Mouse (Mus musculus): ENCODE data around the gene Pdpn. TPM values are rescaled to one million over a fixed set of nuclear protein-coding genes. Genes with fewer than 3 reads are reported as not detected.

Gene Pdpn
- total and polyA plus RNA-seq, 2 experiments from 2014 or later = 31.8 to 45.5 TPM

DNA sequence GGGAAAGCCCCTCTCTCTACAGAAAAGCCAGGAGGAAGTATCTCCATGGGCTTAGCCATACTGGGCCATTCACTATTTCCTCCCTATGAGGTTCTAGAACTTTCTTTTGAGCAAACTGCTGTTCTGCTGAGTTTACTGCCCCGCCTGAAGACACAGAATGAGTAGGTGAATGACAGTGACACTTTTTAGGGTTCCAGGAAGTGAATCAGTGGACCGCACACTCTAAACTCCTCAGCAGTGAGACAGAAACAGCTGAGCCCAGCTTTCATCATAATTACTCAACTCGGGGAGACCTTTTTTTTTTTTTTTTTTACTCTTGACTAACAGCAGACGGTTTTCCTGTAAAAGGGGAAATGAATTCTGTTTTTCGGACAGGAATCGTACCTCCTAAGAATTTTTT is 10.9 kb downstream of the Pdpn start:
- 74% methylated on average over 6 of the region's 6 CpGs for WGBS
- H3K36me3 ChIP-seq (ENCODE audit: insufficient read depth, low read length) = no peaks in the 10 kb centered on the region
- no peak overlapping the region for H3K27ac ChIP-seq
- H3K9me3 ChIP-seq (ENCODE audit: low read length) = no peaks in the 10 kb centered on the region
- H3K4me2 ChIP-seq (ENCODE audit: low read depth, low read length) = no peak overlapping the region
- H3K4me3 ChIP-seq (ENCODE audit: low read length) = no peak overlapping the region
- no peaks in the 10 kb centered on the region for H3K27me3 ChIP-seq (ENCODE audit: insufficient read depth, low read length)
- no peak for TF ChIP-seq CTCF (IDR thresholded peaks at IDR 0.05; ENCODE audit: low read depth)
- ATAC-seq = no peak
- DNase-seq (ENCODE audit: low spot score) = no peak
- no peaks in the 10 kb centered on the region for H3K4me1 ChIP-seq (ENCODE audit: insufficient read depth, low read length)
- no peak overlapping the region for H3K9ac ChIP-seq (replicated peaks; ENCODE audit: low read length)

DNA sequence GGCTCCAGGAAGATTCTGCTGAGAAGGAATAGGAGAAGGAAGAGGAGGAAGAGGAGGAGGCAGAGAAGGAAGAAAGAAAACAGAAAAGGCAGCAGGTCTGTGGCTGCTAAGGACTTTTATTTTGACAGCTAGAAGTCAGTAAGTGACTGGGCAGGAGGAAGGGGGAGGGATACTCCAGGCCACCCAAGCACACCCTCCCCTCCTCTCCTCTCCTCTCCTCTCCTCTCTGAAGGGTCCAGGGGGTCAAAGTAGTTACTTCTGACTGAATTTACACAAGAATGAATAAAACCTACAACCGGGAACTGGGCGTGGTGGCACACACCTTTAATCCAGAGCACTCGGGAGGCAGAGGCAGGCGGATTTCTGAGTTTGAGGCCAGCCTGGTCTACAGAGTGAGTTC is 12.3 kb downstream of the Pdpn start:
- H3K4me1 ChIP-seq (ENCODE audit: insufficient read depth, low read length) = no peaks in the 10 kb centered on the region
- no peak overlapping the region for H3K4me2 ChIP-seq (ENCODE audit: low read depth, low read length)
- TF ChIP-seq CTCF (IDR thresholded peaks at IDR 0.05; ENCODE audit: low read depth) = no peak
- ATAC-seq = no peak
- no peak overlapping the region for H3K9ac ChIP-seq (replicated peaks; ENCODE audit: low read length)
- H3K27me3 ChIP-seq (ENCODE audit: insufficient read depth, low read length) = no peaks in the 10 kb centered on the region
- H3K4me3 ChIP-seq (ENCODE audit: low read length) = no peak overlapping the region
- WGBS = 63% methylated on average over 4 of the region's 4 CpGs
- H3K36me3 ChIP-seq (ENCODE audit: insufficient read depth, low read length) = no peaks in the 10 kb centered on the region
- no peak for DNase-seq (ENCODE audit: low spot score)
- no peak overlapping the region for H3K27ac ChIP-seq
- no peaks in the 10 kb centered on the region for H3K9me3 ChIP-seq (ENCODE audit: low read length)

DNA sequence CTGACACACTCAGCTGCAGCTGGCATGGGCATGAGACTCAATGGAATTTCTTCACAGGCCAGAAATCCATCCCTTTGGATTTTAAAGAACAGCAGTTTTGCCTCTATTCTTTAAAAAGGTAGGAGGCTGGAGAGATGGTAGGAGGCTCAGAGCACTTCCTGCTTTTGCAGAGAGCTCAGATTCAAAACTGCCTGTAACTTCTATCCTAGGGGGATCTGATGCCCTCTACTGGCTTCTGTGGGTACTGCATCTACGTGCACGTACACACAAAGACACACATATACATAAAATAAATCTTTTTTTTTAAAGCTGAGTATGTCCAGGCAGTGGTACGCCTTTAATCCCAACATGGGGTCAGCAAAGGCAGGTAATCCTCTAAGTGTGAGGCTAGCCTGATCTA is 19.2 kb downstream of the Pdpn start:
- Histone ChIP-seq H3K9me3 (ENCODE audit: low read length) (no peaks in the 10 kb centered on the region), H3K36me3 (ENCODE audit: insufficient read depth, low read length) (no peaks in the 10 kb centered on the region), H3K9ac (replicated peaks; ENCODE audit: low read length) (no peak overlapping the region), H3K27ac (peak overlapping the region; percentile 41; the same call in 1 of the 2 replicates), H3K27me3 (ENCODE audit: insufficient read depth, low read length) (no peaks in the 10 kb centered on the region), H3K4me2 (ENCODE audit: low read depth, low read length) (0 out of 2 replicates have a peak overlapping the region, but pooled peaks have one; percentile 6), H3K4me3 (ENCODE audit: low read length) (no peak overlapping the region), H3K4me1 (ENCODE audit: insufficient read depth, low read length) (peaks cover 10% of the 10 kb centered on the region; the same call in 1 of the 2 replicates)
- DNase-seq (ENCODE audit: low spot score) = peak; percentile 51
- TF ChIP-seq CTCF (IDR thresholded peaks at IDR 0.05; ENCODE audit: low read depth) = peak; percentile 71
- 76% methylated on average over 3 of the region's 3 CpGs for WGBS
- no peak for ATAC-seq

DNA sequence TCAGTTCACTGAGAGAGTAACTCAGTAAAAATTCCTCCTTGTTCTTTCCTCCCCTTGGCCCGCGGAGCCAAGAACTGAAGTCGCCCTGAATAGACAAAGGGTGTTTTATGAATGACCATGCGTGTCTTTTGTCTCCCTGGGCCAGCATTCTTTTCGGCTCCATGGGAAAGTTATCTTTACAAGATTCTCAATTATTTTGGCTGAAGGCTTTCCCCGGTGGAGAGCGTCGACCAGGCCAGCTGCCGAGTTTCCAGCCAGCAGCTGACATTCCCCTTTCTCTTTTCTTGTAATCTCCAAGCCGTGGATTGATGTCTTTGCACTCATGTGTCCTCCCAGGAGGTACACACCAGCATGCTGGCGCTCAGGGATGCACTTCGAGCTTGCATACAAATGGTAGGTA is 19.7 kb downstream of the Pdpn start:
- 0 out of 2 replicates have a peak overlapping the region, but pooled peaks have one; percentile 6 for H3K4me2 ChIP-seq (ENCODE audit: low read depth, low read length)

DNA sequence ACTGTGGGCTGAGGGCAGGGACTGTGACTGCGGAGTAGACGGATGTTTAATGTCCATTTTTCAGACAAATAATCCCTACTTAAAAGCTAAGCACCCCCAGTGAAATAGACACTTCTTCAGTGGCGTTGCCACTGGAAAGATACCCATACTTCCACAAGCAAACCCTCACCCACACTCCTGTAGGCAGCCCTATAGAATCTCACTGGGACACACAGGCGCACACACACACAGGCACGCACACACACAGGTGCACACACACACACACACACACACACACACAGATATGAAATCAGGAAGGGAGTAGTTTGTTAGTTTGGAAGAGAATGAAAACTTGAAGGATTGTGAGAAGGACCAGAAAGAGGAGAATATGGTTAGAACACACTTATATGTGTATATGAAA is 20.3 kb downstream of the Pdpn start:
- no peak for TF ChIP-seq CTCF (IDR thresholded peaks at IDR 0.05; ENCODE audit: low read depth)

More for the DNA sequence above, 19.7 kb downstream of the Pdpn start:
- 6% methylated on average over 12 of the region's 12 CpGs for WGBS
- DNase-seq (ENCODE audit: low spot score) (peak; percentile 65), ATAC-seq (peak; percentile 55)
- H3K36me3 ChIP-seq (ENCODE audit: insufficient read depth, low read length) = no peaks in the 10 kb centered on the region
- no peaks in the 10 kb centered on the region for H3K27me3 ChIP-seq (ENCODE audit: insufficient read depth, low read length)
- H3K4me1 ChIP-seq (ENCODE audit: insufficient read depth, low read length) = peaks cover 10% of the 10 kb centered on the region; the same call in 1 of the 2 replicates
- no peak for TF ChIP-seq CTCF (IDR thresholded peaks at IDR 0.05; ENCODE audit: low read depth)
- no peak overlapping the region for H3K9ac ChIP-seq (replicated peaks; ENCODE audit: low read length)
- H3K9me3 ChIP-seq (ENCODE audit: low read length) = no peaks in the 10 kb centered on the region
- peak overlapping the region; percentile 41; the same call in 1 of the 2 replicates for H3K27ac ChIP-seq
- no peak overlapping the region for H3K4me3 ChIP-seq (ENCODE audit: low read length)

DNA sequence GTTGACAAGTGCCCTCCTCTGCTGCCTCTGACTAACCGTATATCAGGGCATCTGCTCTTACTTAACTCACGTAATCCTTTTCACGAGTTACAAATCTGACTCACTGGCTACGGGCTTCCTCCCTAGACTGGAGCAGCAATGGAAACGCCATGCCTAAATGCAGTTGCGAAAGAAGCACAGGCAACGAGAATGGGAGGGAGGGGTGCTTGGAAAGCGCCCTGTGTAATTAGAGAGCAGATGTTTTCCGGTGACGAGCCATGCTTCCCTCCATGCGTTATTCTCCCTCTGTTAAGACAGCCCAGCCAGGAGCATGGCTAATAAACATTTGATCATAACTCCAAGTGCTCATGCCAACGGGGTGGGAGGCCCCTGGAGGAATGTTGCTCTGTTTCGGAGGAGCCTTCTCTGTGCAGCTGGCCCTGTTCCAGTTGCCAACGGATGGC is 20.9 kb downstream of the Pdpn start:
- Histone ChIP-seq H3K4me1 (ENCODE audit: insufficient read depth, low read length) (peaks cover 10% of the 10 kb centered on the region; the same call in 1 of the 2 replicates), H3K36me3 (ENCODE audit: insufficient read depth, low read length) (no peaks in the 10 kb centered on the region), H3K9me3 (ENCODE audit: low read length) (no peaks in the 10 kb centered on the region), H3K9ac (replicated peaks; ENCODE audit: low read length) (0 out of 2 replicates have a peak overlapping the region, but pooled peaks have one; percentile 28), H3K27me3 (ENCODE audit: insufficient read depth, low read length) (no peaks in the 10 kb centered on the region), H3K4me2 (ENCODE audit: low read depth, low read length) (peak overlapping the region; percentile 56), H3K27ac (no peak overlapping the region), H3K4me3 (ENCODE audit: low read length) (peak overlapping the region; percentile 27)
- ATAC-seq = peak; percentile 74
- peak; percentile 60 for DNase-seq (ENCODE audit: low spot score)
- 5% methylated on average over 14 of the region's 14 CpGs for WGBS
- TF ChIP-seq CTCF (IDR thresholded peaks at IDR 0.05; ENCODE audit: low read depth) = no peak

More for the DNA sequence above, 20.3 kb downstream of the Pdpn start:
- DNase-seq (ENCODE audit: low spot score) (no peak), ATAC-seq (no peak)
- no peaks in the 10 kb centered on the region for H3K27me3 ChIP-seq (ENCODE audit: insufficient read depth, low read length)
- peaks cover 10% of the 10 kb centered on the region; the same call in 1 of the 2 replicates for H3K4me1 ChIP-seq (ENCODE audit: insufficient read depth, low read length)
- peak overlapping the region; percentile 26; the same call in 1 of the 2 replicates for H3K27ac ChIP-seq
- WGBS = 39% methylated on average over 5 of the region's 5 CpGs
- H3K36me3 ChIP-seq (ENCODE audit: insufficient read depth, low read length) = no peaks in the 10 kb centered on the region
- H3K4me2 ChIP-seq (ENCODE audit: low read depth, low read length) = peak overlapping the region; percentile 56
- H3K4me3 ChIP-seq (ENCODE audit: low read length) = no peak overlapping the region
- no peak overlapping the region for H3K9ac ChIP-seq (replicated peaks; ENCODE audit: low read length)
- H3K9me3 ChIP-seq (ENCODE audit: low read length) = no peaks in the 10 kb centered on the region

DNA sequence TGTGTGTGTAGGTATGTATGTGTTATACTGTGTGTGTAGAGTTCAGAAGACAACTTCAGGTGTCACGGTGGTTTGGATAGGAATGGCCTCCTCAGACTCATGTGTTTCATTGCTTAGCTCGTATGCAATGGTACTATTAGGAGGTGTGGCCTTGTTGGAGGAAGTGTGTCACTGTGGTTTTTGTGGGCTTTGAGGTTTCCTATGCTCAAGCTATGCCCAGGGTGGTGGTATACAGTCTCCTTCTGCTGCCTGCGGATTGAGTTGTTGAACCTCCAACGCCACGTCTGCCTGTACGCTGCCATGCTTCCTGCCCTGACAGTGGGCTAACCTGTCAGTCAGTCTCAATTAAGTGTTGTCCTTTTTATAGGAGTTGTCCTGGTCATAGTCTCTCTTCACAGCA is 22.0 kb downstream of the Pdpn start:
- WGBS = 95% methylated on average over 6 of the region's 6 CpGs
- no peaks in the 10 kb centered on the region for H3K36me3 ChIP-seq (ENCODE audit: insufficient read depth, low read length)
- H3K4me2 ChIP-seq (ENCODE audit: low read depth, low read length) = no peak overlapping the region
- ATAC-seq (no peak), DNase-seq (ENCODE audit: low spot score) (no peak)
- H3K27me3 ChIP-seq (ENCODE audit: insufficient read depth, low read length) = no peaks in the 10 kb centered on the region
- no peak overlapping the region for H3K9ac ChIP-seq (replicated peaks; ENCODE audit: low read length)
- no peak for TF ChIP-seq CTCF (IDR thresholded peaks at IDR 0.05; ENCODE audit: low read depth)
- H3K9me3 ChIP-seq (ENCODE audit: low read length) = no peaks in the 10 kb centered on the region
- peaks cover 10% of the 10 kb centered on the region; the same call in 1 of the 2 replicates for H3K4me1 ChIP-seq (ENCODE audit: insufficient read depth, low read length)
- H3K27ac ChIP-seq = no peak overlapping the region
- H3K4me3 ChIP-seq (ENCODE audit: low read length) = no peak overlapping the region

All from hindbrain, postnatal 0 days (tissue).